11 mouse cellular contexts compared by ENCODE assay signal in genomic region chr13:45778171-45778570, GRCm38 (mm10).
DNase-seq lines count a peak whose midpoint lies in the region; ATAC-seq and TF ChIP-seq lines count a peak whose summit lies in the region.
"Had no signal": no experiment of that assay in that cellular context is flagged by ENCODE, and none has a peak within 500 bp of the region (broad histone marks: within the 10 kb centered on the region; RNA-seq: fewer than 3 reads in every experiment).

No protein-coding gene starts in this region.

- WGBS in embryonic facial prominence, embryonic 13.5 days = 13% methylated on average over 9 of the region's 9 CpGs
- WGBS in limb, embryonic 12.5 days = 28% methylated on average over 9 of the region's 9 CpGs

- intact Hi-C loops in gastrocnemius, adult 2 months (cut with DNase I) = no loop called here
- intact Hi-C loops in left cerebral cortex, postnatal 14 days (cut with DNase I) = no loop called here

- no peak overlapping the region for H3K4me2 ChIP-seq in embryonic facial prominence, embryonic 13.5 days
- no peak overlapping the region for H3K4me2 ChIP-seq in limb, embryonic 12.5 days
- H3K4me2 ChIP-seq: heart, embryonic 11.5 days had no signal

- no peak overlapping the region for H3K4me3 ChIP-seq in gastrocnemius, adult 2 months
- H3K4me3 ChIP-seq in embryonic facial prominence, embryonic 13.5 days = no peak overlapping the region
- H3K4me3 ChIP-seq in limb, embryonic 12.5 days (replicated peaks) = no peak overlapping the region
- H3K4me3 ChIP-seq: myocyte had no signal

- no peaks in the 10 kb centered on the region for H3K36me3 ChIP-seq in embryonic facial prominence, embryonic 13.5 days
- H3K36me3 ChIP-seq in limb, embryonic 12.5 days = no peaks in the 10 kb centered on the region

- no peaks in the 10 kb centered on the region for H3K27me3 ChIP-seq in embryonic facial prominence, embryonic 13.5 days
- H3K27me3 ChIP-seq in limb, embryonic 12.5 days = no peaks in the 10 kb centered on the region

- peaks cover 3% of the 10 kb centered on the region; the same call in 1 of the 2 replicates for H3K4me1 ChIP-seq in embryonic facial prominence, embryonic 13.5 days
- peaks cover 19% of the 10 kb centered on the region for H3K4me1 ChIP-seq in limb, embryonic 12.5 days (replicated peaks)

- DNase-seq in gastrocnemius, adult 2 months = no peak
- DNase-seq in gastrocnemius, postnatal 25 days = no peak
- peak; percentile 39 for DNase-seq in 416B (ENCODE audit: low read depth)
- DNase-seq in left cerebral cortex, postnatal 14 days (ENCODE audit: low spot score in 2 of 2) = no peak
- DNase-seq in adrenal gland, postnatal 14 days = no peak
- DNase-seq in layer of hippocampus, postnatal 25 days (ENCODE audit: extremely low spot score in 1 of 2, low spot score in 1 of 2) = no peak
- DNase-seq: B cell, adult 2 months had no signal

- no peak overlapping the region for H3K9ac ChIP-seq in embryonic facial prominence, embryonic 13.5 days
- no peak overlapping the region for H3K9ac ChIP-seq in limb, embryonic 12.5 days (replicated peaks)

- 0 out of 2 replicates have a peak, but pooled peaks cover 2% of the 10 kb centered on the region for H3K9me3 ChIP-seq in embryonic facial prominence, embryonic 13.5 days
- no peaks in the 10 kb centered on the region for H3K9me3 ChIP-seq in limb, embryonic 12.5 days

- ATAC-seq in embryonic facial prominence, embryonic 13.5 days (ENCODE audit: insufficient number of reproducible peaks, insufficient read depth, low FRiP score, low TSS enrichment, low read depth) = no peak
- ATAC-seq in limb, embryonic 12.5 days (ENCODE audit: insufficient number of reproducible peaks, insufficient read depth, low FRiP score, low TSS enrichment, low read depth) = peak; percentile 56; the same call in 1 of the 2 replicates

- 0 out of 2 replicates have a peak overlapping the region, but pooled peaks have one; percentile 1 for H3K27ac ChIP-seq in gastrocnemius, adult 2 months
- peak overlapping the region; percentile 77 for H3K27ac ChIP-seq in embryonic facial prominence, embryonic 13.5 days
- H3K27ac ChIP-seq in limb, embryonic 12.5 days = peak overlapping the region; percentile 84

- TF ChIP-seq CTCF in gastrocnemius, adult 2 months (IDR thresholded peaks at IDR 0.05) = no peak

Comparison
In these comparisons a context has a peak if more than half of its experiments do, and no peak if none do; other contexts are left out.
1. H3K27ac ChIP-seq: peak in every context shown above with its lines; median percentile 84 in limb, embryonic 12.5 days; 77 in embryonic facial prominence, embryonic 13.5 days; 1 in gastrocnemius, adult 2 months.